Mouse (Mus musculus) embryo, embryonic 9.5 days (tissue): ENCODE results near the gene Mrps18b.
"Not testable (repeated sequence)": the region's sequence is repeated elsewhere in the genome, so short reads cannot be mapped to it uniquely, and the experiment has no call there.

Experiments
- DNase-seq: peaks from one replicate; pipeline ENCODE4 v3.0.0-alpha.2; 2017; ENCODE audit errors: extremely low spot score

Mrps18b gene

GRCm38 (mm10) chr17:35916297-35917142 is at the start of gene Mrps18b, which contains the start of gene Ppp1r10:
Gene Mrps18b (minus strand): TSS chr17:35916389.
Gene Ppp1r10 (plus strand): TSS chr17:35916434.
- peak; percentile 98 for DNase-seq

DNA sequence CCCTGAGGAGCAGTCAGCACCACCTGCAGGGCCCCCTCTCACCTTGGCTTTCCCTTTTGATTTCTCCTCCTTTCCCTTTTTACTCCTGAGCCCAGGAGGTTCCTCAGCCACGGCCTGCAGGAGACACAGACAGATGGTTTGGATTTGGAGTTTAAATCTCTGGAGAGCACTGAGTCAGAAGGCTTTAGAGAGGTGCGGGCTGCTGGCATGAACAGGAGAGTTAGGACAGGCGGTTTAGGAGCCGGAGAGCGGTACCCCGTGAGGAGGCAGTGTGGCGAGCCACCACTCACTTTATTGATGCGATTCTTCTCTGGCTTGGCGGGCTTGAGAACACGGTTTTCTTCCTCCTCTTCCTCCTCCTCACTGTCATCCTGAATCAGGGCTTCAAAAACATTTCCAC is 47.1 kb upstream of the Mrps18b start:
- no peak for DNase-seq

DNA sequence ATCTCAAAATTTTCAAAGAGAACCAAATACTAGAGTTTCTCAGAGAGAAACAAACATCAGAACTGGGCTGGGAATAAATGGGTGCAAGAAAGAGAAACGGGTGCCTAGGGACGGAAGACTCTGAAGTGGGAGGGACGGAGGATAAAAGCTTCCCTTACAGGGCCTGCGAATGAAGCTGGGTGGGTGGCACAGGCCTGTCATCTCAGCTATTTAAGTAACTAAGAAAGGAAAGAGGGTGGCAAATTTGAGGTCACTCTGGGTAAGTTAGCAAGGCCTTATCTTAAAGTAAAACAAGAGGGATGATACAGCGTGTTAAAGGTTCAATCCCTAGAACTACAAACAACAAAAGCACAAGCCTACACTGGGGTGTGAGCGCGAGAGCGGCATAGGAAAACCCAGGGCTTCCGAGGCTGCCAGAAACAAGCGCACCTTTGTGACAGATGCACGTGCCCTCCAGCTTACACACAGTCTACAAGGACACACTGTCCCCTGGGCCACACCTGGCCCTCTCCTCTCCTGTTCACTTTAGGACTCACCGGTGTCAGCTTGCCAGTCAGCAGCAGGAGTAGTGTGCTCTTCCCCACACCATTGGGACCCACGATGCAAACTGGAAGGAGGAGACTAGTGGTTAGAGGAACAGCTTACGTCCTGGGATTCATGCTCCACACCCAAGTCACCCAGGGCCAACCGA is 42.5 kb upstream of the Mrps18b start:
- no peak for DNase-seq

GRCm38 (mm10) chr17:35954665-35955064 is 38.5 kb upstream of the Mrps18b start:
- DNase-seq = no peak

DNA sequence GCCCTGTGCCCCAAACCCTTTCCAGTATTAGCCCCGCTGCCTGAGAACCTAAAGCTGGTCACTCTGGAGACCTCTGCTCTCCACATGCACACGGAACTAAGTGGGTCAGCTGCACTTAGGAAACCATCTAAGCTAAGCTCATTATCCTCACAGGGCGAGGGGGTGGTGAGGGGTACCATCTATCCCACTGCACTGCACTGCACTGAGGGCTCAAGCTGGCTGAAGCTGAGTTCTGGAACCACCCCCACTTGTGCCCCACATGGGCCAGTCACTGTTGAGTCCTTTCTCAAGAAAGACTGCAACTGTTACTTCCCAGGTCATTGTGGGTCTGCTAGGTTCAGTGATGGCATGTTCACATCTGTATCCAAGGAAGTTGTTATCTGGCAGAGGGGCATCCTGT is 36.4 kb upstream of the Mrps18b start:
- not testable (repeated sequence) for DNase-seq

DNA sequence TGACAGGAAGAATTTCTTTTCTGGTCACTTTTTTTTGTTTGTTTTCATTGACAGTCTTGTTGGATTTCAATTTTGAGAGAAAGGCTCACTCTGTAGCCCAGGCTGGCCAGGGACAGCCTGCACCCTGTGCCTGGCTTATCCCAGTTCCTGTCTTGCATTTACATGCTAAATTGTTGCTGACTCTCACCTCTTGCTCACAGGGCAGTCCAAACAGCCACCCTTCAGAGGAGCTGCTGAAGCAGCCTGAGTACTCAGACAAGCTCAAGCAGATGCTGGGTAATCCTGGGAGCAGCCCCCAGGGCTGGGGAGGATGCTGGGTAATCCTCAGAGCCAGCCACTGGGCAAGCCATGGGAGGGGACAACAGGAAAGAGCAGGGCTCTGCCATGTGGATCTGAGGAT is 34.8 kb upstream of the Mrps18b start:
- DNase-seq = not testable (repeated sequence)

DNA sequence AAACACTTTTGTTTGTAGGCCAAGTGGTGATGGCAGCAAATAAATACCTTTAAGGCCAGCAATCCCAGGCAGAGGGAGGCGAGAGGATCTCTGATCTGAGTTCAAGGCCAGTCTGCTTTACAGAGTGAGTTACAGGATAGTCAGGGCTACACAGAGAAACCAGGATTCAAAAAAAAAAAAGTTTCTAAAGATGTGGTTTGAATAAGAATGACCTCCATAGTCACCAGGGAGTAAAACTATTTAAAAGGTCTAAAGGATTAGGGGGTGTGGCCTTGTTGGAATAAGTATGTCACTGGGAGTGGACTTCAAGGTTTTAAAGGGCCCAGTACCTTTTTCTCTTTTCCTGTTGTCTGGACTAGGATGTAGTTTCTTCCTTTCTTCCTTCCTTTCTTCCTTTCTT is 23.8 kb upstream of the Mrps18b start:
- DNase-seq = no peak

DNA sequence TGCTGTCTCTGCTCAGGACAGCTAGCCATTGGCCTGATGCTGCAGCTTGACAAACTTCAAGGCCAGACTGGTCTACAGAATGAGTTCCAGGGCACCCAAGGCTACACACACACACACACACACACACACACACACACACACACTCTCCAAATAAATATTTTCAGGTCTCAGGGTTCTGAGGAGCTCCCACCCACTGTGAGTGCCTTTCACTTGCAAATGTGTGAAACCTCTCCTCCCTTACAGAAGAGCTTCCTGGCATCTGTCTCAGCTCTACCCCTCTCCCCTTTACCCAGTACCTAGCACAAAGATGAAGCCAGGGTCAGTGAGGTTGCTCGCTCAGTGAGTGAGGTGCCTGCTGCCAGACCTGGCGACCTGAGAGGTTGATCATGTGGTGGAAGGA is 22.9 kb upstream of the Mrps18b start:
- no peak for DNase-seq

GRCm38 (mm10) chr17:35937700-35938348 is 21.6 kb upstream of the Mrps18b start:
- peak; percentile 58 for DNase-seq

GRCm38 (mm10) chr17:35935763-35936162 is 19.6 kb upstream of the Mrps18b start:
- DNase-seq = not testable (repeated sequence)

- no peak for DNase-seq
These were observed 16.4 kb upstream of the Mrps18b start for GRCm38 (mm10) chr17:35932608-35933007.

DNA sequence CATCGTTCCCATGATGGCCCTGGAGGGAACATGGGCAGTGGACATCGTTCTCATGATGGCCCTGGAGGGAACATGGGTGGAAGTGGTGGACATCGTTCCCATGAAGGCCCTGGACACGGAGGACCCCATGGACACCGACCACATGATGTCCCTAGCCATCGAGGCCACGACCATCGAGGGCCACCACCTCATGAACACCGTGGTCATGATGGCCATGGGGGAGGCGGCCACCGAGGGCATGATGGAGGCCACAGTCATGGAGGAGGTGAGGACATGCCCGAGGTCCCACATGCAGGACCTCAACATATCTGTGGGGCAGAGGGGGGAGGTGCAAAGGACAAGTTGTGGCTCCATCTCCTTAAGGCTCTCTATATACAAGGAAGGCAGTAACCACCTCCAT is 14.4 kb upstream of the Mrps18b start:
- DNase-seq = no peak

GRCm38 (mm10) chr17:35929534-35929933 is 13.3 kb upstream of the Mrps18b start:
- no peak for DNase-seq

GRCm38 (mm10) chr17:35927471-35927870 is 11.3 kb upstream of the Mrps18b start:
- no peak for DNase-seq

GRCm38 (mm10) chr17:35923281-35923680 is 7.1 kb upstream of the Mrps18b start:
- no peak for DNase-seq

GRCm38 (mm10) chr17:35922566-35922965 is 6.4 kb upstream of the Mrps18b start:
- DNase-seq = no peak

DNA sequence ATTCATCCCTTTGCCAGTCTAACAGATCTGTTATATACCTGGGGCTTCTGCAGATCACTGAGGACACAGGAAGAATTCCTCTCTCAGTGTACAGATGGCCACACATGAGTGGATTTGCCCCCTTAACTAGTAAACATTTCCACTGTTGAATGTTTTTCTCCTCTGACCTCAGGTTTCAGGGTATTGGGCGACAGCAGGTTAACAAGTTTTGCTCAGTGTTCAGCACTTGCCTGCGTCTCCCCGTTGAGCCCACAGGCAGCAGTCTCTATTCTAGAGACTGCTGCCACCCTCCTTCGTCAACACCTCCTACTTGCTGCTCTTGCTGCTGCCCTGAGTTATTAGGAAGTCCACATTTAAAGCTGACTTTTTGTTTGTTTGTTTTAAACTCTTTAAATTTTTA is 5.5 kb upstream of the Mrps18b start:
- no peak for DNase-seq

DNA sequence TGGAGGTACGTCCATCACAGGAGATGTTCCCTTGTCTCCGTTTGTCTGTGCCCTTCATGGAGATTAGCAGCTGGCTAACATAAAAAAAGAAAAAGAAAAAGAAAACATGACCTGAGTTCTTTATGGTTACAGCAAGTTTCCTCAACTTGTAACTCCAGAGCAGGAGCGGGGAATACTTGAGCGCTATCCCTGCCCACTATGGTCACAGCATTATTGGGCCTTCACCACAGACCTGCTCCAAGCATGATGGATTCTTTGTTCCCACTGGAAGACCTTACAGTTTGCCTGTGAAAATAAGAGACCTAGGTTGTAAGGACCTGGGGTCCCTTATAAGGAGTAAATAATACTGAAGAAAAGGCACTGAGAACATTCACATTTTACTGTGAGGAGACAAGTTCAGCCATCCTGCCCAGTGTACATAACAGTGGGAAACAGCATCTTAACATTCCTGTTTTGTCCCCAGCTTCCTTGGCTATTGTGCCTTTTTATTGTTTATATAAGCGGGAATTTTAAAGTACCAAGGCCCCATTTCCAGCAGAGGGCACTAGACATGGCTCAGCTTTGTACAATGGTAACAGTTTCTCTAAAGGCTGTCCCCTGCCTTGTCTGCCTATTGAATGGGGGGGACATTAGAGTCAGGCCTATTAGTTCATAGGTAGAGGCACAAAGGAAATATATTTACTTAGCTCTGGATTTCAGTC is 4.8 kb upstream of the Mrps18b start:
- peak; percentile 61 for DNase-seq

DNA sequence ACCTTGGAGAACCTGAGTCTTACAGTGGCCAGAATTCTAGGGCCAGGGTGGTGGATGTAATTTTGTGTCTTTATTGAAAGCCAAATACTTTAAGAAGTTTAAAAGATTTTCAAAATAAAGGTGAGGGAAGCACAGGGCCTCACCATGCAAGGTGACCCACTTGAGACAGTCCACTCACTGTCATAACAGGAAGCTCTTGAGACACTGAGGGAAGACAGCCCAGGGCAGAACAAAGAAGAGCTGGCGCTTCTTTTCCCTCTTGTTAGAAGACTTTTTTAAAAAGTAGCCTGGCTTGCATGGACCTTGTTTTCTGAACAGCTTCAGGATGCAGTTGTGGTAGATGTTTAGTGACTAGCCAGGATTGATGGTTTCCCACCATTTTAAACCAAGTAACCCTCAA is 4.2 kb upstream of the Mrps18b start:
- DNase-seq = no peak

DNA sequence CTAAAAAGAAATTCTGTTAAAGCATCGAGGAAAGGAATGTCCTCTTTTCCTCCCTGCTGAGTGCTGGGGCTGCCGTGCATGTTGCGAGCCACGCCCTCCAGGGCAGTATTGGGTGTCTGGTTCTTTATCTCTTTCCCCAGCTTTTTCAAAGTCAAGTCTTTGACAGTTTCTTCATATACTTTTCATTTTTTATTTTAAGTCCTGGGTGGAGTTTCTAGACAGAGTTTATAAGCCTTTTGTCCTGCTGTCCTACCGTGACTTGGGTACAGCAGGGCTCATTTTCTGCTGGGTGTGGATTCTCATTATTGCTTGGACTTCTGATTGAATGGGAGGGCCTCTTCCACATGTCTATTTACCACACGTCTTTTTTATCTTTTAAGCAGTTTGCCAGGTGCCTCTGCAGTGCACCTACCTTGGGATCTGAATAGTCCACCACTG is 3.7 kb upstream of the Mrps18b start:
- no peak for DNase-seq

DNA sequence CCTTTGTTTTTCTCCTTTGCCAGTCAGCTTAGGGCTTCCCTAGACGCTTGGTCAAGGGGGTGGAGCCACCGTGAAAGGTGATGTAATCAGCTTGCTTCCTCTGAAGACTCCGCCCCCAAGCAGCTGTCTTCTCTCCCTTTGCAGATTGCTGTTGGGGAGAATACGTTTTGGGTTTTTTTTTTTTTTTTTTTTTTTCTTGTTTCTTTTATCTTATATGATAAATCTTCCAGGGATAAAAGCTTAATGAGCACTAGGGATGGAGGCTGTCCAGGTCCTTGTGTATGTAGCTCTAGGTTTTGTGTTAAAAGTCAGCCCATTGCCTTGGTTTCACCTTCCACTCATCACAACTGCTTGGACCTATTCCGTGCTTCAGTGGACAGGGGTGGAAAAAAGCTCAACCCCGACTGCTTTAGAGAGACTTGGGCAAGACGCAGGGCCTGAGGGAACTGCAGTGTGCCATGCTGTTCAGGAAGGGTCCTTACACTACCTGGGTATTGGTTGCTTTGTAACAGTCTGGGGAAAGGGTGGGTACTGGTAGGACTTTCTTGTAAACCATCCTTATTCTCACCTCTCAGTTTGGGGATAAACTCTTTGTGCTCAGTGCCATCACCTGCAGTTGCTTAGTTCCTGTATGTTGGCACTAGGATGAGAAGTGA is 3.0 kb upstream of the Mrps18b start:
- DNase-seq = peak; percentile 88
